Mouse (Mus musculus) hindbrain, embryonic 14.5 days (tissue): ENCODE measurements around the gene Kmt2b. TPM values are rescaled to one million over a fixed set of nuclear protein-coding genes. Genes with fewer than 3 reads are reported as not detected.
A peak's percentile ranks its signal among the peaks of the same experiment; 100 is the strongest.

Experiments
- ATAC-seq: fragments of 200-750 bp; cut with Nextera tagmentation; 2 replicates; pipeline ENCODE4 v1.8.0; 2017; ENCODE audit warnings: moderate number of reproducible peaks, mild to moderate bottlenecking, moderate TSS enrichment, moderate library complexity; ENCODE audit not compliant: low FRiP score
- DNase-seq: peaks from one replicate; pipeline ENCODE4 v3.0.0-alpha.2; 2015; ENCODE audit warnings: low spot score
- H3K27ac ChIP-seq: fragments of 300-500 bp; sonication (generic); 2 replicates; pipeline ENCODE4 v1.5.1; 2014; ENCODE audit warnings: mild to moderate bottlenecking, moderate library complexity
- H3K27me3 ChIP-seq: fragments of 300-500 bp; sonication (generic); 2 replicates; pipeline ENCODE4 v1.6.1; 2014; ENCODE audit warnings: mild to moderate bottlenecking, low read length, mixed read lengths; ENCODE audit not compliant: control insufficient read depth, insufficient read depth
- H3K36me3 ChIP-seq: fragments of 300-500 bp; sonication (generic); replicated peaks from 2 replicates; pipeline ENCODE4 v1.6.1; 2014; ENCODE audit not compliant: control insufficient read depth, insufficient read depth
- H3K4me1 ChIP-seq: fragments of 300-500 bp; sonication (generic); replicated peaks from 2 replicates; pipeline ENCODE4 v1.6.1; 2014; ENCODE audit warnings: antibody characterized with exemption, low read length, mixed read lengths; ENCODE audit not compliant: control insufficient read depth, insufficient read depth
- H3K4me2 ChIP-seq: fragments of 300-500 bp; sonication (generic); replicated peaks from 2 replicates; pipeline ENCODE4 v1.6.1; 2014; ENCODE audit warnings: mild to moderate bottlenecking, moderate library complexity
- H3K4me3 ChIP-seq: fragments of 300-500 bp; sonication (generic); replicated peaks from 2 replicates; pipeline ENCODE4 v1.5.1; 2014; ENCODE audit warnings: mild to moderate bottlenecking, low read length
- H3K9ac ChIP-seq: fragments of 300-500 bp; sonication (generic); 2 replicates; pipeline ENCODE4 v1.6.1; 2014
- H3K9me3 ChIP-seq: fragments of 300-500 bp; sonication (generic); 2 replicates; pipeline ENCODE4 v1.6.1; 2016; ENCODE audit warnings: low read length; ENCODE audit not compliant: control insufficient read depth
- WGBS: fragments of 180-500 bp; shearing (Covaris S2); extraction: QIAGEN DNeasy Blood & Tissue Kit; methylation state at CpG from one replicate; pipeline ENCODE4 v1.1.7; 2014; 5-methylcytosine and 5-hydroxymethylcytosine counted together
- polyA plus RNA-seq: library from polyadenylated mRNA; unstranded; fragments of >200 nt; fragmentation: Nextera tagmentation; extraction: Ambion mirVana; gene quantifications from 2 replicates; pipeline ENCODE4 v1.2.1, GENCODE M21; 2014

Kmt2b gene
- polyA plus RNA-seq, 1 experiment from 2014 or later: 12.9 TPM

DNA sequence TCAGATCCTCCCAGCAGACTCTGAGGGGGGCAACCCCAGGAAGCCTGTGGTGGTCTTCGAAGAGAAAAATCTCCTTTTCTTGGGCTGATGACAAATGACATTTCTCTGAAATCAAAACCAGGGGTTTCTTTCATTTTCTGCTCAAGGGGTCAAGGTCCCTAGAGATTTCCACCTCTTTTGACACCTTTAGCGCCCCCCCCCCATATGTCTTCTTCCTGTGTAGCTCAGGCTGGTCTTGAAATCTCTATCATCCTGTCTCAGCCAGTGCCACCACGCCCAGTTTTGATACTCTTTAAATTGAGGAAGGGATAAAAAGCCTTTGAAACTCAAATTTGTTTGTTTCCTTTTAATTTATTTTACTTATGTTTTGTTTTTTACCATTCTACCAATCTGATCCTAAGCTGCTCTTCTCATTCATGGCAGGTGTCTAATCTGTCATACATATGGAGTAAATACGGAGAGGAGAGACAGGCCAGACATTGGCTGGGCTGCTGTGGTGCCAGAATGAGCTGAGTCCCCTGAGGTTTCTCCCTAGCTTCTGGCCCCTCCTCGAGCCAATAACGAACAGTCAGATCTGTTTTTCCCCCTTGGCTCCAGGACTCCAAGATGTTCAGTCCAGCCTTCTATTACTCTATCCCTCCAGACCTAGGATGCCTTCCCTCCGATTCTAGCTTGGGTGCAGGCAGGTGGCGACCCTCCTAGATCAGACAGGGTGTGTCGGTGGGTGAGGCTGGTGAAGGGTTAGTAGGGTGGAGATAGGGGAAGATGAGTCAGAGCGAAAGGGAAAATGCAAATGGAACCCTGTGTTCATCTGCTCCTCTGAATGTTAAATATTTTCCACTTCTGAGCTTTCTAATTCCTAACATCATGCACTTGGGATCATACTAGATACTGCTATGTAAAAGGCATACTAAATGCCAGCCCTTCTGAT is 5.3 kb upstream of the Kmt2b start:
- no peak overlapping the region for H3K4me3 ChIP-seq
- H3K9me3 ChIP-seq: no peaks in the 10 kb centered on the region
- H3K9ac ChIP-seq: no peak overlapping the region
- H3K4me2 ChIP-seq: no peak overlapping the region
- H3K36me3 ChIP-seq: no peaks in the 10 kb centered on the region
- H3K27me3 ChIP-seq: no peaks in the 10 kb centered on the region
- no peaks in the 10 kb centered on the region; the same call in 1 of the 2 replicates for H3K4me1 ChIP-seq
- DNase-seq: no peak
- ATAC-seq: no peak
- no peak overlapping the region for H3K27ac ChIP-seq
- 69% methylated on average over 10 of the region's 10 CpGs for WGBS

DNA sequence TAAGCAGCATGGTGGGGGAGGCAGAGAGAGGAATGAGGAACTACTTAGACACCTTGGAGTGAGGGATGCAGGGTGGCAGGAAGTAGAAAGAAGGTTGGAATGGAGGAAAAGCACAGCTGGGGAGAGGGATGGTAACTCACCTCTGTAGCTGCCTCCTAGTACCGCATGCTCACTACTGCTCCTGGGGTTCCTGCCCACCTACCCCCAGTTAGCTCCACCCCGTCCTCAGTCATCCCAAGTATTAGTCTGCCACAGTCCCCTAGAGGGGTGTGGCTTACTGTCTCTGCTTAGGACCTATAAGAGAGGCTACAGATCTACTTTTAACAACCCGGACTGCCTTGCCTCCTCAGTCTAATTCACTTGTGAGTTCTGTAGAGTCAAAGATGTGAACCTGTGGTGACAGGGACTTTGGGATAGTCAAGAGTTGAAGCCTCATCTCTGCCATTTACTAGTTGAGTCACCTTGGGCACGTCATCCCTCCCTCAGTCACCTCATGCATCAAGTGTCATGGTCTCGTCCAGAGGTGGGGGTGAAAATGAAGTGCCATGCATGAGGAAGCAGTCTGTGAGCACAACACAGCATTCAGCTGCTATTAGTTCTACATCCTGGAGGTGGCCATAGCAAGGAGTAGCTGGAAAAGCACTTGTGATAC is 4.4 kb upstream of the Kmt2b start:
- no peaks in the 10 kb centered on the region for H3K36me3 ChIP-seq
- H3K4me2 ChIP-seq: no peak overlapping the region
- H3K27ac ChIP-seq: no peak overlapping the region
- no peaks in the 10 kb centered on the region for H3K27me3 ChIP-seq
- no peak overlapping the region for H3K9ac ChIP-seq
- no peaks in the 10 kb centered on the region for H3K9me3 ChIP-seq
- ATAC-seq: no peak
- H3K4me3 ChIP-seq: no peak overlapping the region
- DNase-seq: no peak
- H3K4me1 ChIP-seq: no peaks in the 10 kb centered on the region; the same call in 1 of the 2 replicates
- WGBS: 58% methylated on average over 5 of the region's 5 CpGs

DNA sequence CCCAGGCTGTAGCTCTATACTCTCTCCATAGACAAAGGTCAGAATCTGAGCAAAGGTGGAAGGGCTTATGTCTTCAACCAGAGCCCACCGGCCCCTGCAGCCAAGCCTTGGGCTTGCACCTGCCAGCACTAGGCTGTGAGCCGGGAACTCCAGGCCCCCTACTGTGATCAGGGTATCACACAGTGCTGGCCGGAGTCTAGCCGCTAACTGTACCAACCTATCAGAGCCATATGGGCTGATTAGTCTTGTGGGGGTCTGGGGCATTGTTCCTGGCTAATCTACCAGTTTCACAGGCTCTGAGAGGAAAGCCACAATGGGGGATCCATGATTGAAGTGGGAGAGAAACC is 3.1 kb upstream of the Kmt2b start:
- ATAC-seq: no peak
- Histone ChIP-seq H3K4me2 (no peak overlapping the region), H3K4me3 (no peak overlapping the region), H3K4me1 (peaks cover 9% of the 10 kb centered on the region), H3K27ac (no peak overlapping the region), H3K36me3 (peaks cover 3% of the 10 kb centered on the region; the same call in 1 of the 2 replicates), H3K9ac (no peak overlapping the region), H3K27me3 (no peaks in the 10 kb centered on the region), H3K9me3 (no peaks in the 10 kb centered on the region)
- WGBS: 32% methylated on average over 4 of the region's 4 CpGs
- no peak for DNase-seq

DNA sequence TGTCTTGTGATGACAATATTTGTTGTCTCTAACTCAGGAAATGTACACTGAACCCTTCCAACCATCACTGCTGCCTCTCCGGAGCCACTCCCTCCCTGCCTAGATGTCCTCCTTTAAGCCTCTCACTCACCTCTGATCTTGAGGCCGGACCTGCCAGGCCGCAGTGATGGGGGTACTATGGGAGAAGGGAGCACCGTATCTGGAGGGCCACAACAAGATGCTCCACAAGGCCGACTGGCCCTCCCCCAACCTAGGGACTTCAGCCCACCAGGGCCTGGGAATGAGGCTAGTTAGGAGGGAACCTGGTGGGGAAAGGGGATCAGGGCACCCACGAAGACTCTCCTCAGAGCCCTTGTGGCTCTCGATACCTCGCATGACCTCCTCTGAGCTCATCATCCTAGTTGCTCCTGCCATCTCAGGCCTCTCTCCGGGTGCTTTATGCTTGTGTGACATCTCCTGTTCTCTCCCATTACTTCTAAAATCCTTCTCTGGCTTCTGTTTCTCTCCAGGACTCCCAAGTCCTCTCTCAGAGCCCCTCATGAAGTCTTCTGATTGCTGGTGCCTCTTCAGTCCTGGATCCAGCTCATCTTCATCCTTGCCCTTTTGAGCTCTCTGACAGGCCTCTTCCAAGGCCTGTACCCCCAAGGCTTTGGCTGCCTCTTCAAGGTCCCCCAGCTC is 2.5 kb upstream of the Kmt2b start:
- Histone ChIP-seq H3K27me3 (no peaks in the 10 kb centered on the region), H3K36me3 (peaks cover 8% of the 10 kb centered on the region), H3K4me1 (peaks cover 10% of the 10 kb centered on the region), H3K4me2 (no peak overlapping the region), H3K27ac (no peak overlapping the region), H3K4me3 (no peak overlapping the region), H3K9me3 (no peaks in the 10 kb centered on the region), H3K9ac (no peak overlapping the region)
- WGBS: 85% methylated on average over 9 of the region's 9 CpGs
- DNase-seq: no peak
- ATAC-seq: no peak

DNA sequence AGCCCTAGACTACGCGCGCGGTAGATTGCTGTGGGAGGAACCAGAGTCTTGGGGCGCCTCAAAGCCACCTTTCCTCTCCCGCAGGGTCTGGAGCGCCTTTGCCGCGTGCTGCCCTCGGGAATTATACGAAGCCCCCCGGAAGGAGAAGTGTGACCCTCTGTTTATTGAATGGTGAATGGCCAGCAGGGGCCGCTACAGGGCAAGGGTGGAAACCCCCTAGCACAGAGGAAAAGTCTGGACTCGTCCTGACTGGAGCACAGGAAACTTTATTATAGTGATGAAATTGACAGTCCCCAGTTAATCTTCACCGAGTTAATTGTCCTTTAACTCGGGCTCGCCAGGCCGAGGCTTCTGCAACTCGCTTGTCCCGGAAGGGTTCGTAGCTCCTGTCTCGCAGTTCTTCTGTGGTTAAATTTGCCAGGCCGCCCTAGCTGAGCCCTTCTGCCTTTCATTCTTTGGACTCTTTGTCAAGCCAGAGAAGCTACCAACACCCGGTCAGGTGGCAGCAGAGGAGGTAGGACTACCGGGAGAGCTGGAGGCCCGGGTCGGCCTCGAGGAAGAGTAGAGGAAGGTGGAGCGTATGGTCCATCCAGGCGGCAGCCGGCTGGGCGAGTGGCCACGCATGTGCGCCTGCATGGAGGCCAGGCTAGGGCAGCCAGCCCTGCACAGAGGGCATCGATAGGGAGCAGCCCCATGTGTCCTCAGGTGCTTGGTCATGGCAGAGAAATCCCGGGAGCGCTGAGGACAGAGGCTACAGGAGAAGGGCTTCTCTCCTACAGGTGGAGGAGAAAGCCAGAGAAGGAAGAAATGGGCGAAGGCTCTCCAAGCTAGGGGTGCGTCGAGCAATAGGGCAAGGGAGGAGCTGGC is 1.1 kb upstream of the Kmt2b start:
- Histone ChIP-seq H3K27ac (peak overlapping the region; percentile 94), H3K36me3 (peaks cover 22% of the 10 kb centered on the region), H3K9ac (peak overlapping the region; percentile 98), H3K9me3 (no peaks in the 10 kb centered on the region), H3K4me3 (peak overlapping the region; percentile 85), H3K4me2 (peak overlapping the region; percentile 57), H3K27me3 (no peaks in the 10 kb centered on the region), H3K4me1 (peaks cover 10% of the 10 kb centered on the region)
- peak; percentile 88 for DNase-seq
- 31% methylated on average over 39 of the region's 40 CpGs for WGBS
- peak; percentile 56 for ATAC-seq

DNA sequence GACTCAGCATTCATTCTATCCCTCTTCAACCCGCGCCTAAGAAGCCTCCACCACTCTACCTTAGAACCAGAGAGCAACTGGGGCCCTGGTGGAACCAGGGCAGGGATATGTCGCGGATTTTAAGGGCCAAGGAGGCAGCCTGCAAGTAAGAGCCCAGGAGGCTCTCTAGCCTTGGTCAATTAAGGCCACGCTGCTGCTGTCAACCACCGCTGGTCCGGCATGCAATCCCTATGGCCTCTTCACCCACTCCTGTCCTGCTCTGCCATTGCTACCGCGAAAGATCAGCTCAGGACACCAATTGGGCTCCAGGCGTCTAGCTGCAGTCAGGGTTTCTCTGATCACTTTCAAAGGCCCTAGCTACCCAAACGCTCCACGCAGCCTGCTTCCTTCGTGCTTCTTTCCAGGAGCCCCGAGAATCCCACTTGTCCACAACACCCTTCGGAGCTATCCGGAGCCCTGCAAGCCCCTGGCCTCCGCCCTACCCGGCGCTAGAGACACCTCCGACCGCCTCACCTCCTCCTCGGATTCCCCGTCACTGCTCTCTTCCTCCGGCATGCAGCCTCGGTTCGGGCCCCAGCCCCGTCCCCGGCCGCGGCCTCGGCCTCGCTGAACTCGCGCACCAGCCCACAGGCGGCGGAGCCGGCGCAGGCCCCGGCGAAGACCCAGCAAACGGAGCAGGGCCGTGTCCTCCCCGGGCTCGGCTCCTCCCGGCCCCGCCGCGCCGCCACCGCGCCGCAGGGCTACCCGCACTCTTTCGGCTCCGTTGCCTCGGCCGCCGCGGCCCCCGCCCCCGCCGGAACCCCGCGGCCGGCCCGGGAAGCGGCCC is 471 bp downstream of the Kmt2b start:
- Histone ChIP-seq H3K4me3 (peak overlapping the region; percentile 85), H3K4me2 (peak overlapping the region; percentile 93), H3K27me3 (no peaks in the 10 kb centered on the region), H3K27ac (peak overlapping the region; percentile 94), H3K4me1 (peaks cover 10% of the 10 kb centered on the region), H3K9me3 (no peaks in the 10 kb centered on the region), H3K36me3 (peaks cover 38% of the 10 kb centered on the region), H3K9ac (peak overlapping the region; percentile 98)
- DNase-seq: peak; percentile 29
- WGBS: 1% methylated on average over 53 of the region's 67 CpGs
- ATAC-seq: peak; percentile 38

DNA sequence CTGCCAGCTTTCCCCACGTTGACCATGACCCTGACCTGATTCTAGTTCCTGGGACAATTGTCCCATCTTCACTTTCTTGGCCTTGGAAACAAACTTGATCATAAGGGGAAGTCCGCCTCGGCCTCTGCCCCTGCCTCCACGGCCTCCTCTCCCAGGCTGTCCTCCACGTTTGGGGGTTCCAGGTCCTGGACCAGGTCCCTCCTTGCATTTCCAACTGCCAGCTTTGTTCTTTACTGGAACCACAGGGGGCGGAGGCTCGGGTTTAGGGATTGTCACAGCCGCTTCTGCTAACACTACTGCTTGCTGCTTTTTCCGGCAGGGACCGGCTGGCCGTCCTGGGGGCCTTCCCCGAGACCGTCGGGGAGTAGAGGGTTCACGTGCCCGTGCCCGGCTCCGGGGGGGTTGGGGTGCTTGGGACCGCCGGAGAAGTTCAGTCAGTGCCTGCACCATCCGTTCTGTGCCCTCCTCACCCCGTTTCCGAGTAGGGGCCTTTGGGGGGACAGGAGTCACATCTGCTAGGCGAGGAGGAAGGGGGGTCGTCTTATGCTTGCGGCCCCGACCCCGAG is 2.0 kb downstream of the Kmt2b start:
- Histone ChIP-seq H3K9ac (peak overlapping the region; percentile 98; the same call in 1 of the 2 replicates), H3K4me1 (peaks cover 10% of the 10 kb centered on the region), H3K27me3 (no peaks in the 10 kb centered on the region), H3K9me3 (no peaks in the 10 kb centered on the region), H3K4me2 (peak overlapping the region; percentile 93), H3K36me3 (peaks cover 53% of the 10 kb centered on the region), H3K4me3 (peak overlapping the region; percentile 85), H3K27ac (no peak overlapping the region)
- ATAC-seq (no peak), DNase-seq (no peak)
- 91% methylated on average over 28 of the region's 28 CpGs for WGBS

DNA sequence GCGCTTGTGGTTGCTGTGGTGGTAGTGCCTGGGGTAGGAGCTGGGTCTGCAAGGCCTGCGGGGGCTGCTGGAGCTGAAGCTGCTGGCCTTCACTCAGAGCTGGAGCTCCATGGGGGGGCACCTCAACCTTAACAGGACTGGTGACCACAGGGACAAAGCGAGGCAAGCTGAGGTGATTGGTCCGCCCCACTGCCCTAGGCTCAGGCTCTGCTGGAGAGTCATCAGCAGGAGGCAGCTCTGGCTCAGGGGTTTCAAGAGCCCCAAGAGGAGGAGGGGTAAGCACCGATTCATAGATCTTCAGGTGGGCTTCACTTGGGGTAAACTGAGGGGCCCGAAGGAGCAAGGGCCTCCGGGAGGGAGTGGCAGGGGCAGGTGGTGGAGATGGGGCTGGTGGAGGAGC is 3.4 kb downstream of the Kmt2b start:
- no peak overlapping the region for H3K4me3 ChIP-seq
- no peak overlapping the region for H3K27ac ChIP-seq
- H3K9ac ChIP-seq: no peak overlapping the region
- no peaks in the 10 kb centered on the region for H3K9me3 ChIP-seq
- peaks cover 10% of the 10 kb centered on the region for H3K4me1 ChIP-seq
- H3K27me3 ChIP-seq: no peaks in the 10 kb centered on the region
- no peak overlapping the region for H3K4me2 ChIP-seq
- H3K36me3 ChIP-seq: peaks cover 67% of the 10 kb centered on the region
- ATAC-seq (no peak), DNase-seq (no peak)
- 94% methylated on average over 7 of the region's 7 CpGs for WGBS
